8 mouse cellular contexts compared by ENCODE assay signal in the genomic region with DNA sequence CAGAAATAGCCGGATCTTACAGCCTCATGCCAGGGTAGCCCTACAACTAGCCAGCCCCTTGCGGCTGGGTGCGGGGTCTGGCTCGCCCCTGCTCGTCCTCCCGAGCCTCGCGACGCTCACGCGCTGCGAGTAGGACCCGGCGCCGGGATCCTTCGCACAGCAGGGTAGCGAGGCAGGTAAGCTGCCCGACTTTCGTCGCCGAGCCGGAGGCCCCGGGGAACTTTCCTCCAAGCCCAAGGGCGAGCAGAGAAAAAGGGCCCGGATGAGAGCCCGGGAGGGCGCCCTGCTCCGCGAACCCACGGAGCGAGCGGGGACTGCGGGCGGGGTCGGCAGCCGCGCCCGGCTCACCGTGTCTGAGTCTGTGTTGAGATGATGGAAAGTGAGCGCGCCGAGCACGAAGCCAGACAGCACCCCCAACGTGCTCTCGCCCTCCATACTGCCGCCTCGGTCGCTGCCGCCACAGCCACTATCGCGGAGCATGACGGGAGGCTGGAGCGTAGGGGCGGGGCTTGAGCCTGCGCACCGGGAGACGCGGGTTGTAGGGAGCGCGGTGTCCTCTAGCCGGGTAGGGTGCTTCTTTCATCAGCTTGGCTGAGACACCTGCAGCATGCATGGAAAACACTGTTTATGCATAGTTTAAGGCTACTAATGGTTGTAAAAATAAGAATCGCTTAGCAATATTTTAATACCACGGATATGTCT. TPM values are rescaled to one million over a fixed set of nuclear protein-coding genes. Genes with fewer than 3 reads are reported as not detected.
DNase-seq lines count a peak whose midpoint lies in the region; ATAC-seq and TF ChIP-seq lines count a peak whose summit lies in the region.

A gene (minus strand): TSS at position 483 of the 702 bp plus-strand sequence.

- H3K27ac ChIP-seq in bone marrow, adult 2 months (ENCODE audit: control insufficient read depth, insufficient read depth, low read depth, low read length, poor library complexity), result peak within 1 kb of the TSS; percentile 80
- H3K27ac ChIP-seq in embryonic facial prominence, embryonic 14.5 days (replicated peaks; ENCODE audit: low read depth, low read length), result peak within 1 kb of the TSS; percentile 86
- H3K27ac ChIP-seq in limb, embryonic 14.5 days (replicated peaks; ENCODE audit: low read depth, low read length), result peak within 1 kb of the TSS; percentile 91
- H3K27ac ChIP-seq in midbrain, embryonic 16.5 days (ENCODE audit: low read length), result peak within 1 kb of the TSS; percentile 74
- peak within 1 kb of the TSS; percentile 64 for H3K27ac ChIP-seq in spleen, adult 2 months (ENCODE audit: insufficient read depth, low read length)

- TF ChIP-seq POLR2A in bone marrow, adult 2 months (IDR thresholded peaks at IDR 0.05; ENCODE audit: borderline replicate concordance, control insufficient read depth, low read depth, low read length), result peak; percentile 98
- TF ChIP-seq POLR2A in limb, embryonic 14.5 days (IDR thresholded peaks at IDR 0.05; ENCODE audit: borderline replicate concordance, extremely low read depth, insufficient read depth, insufficient read length), result peak; percentile 88; the same call in 1 of the 2 replicates
- TF ChIP-seq POLR2A in spleen, adult 2 months (IDR thresholded peaks at IDR 0.05; ENCODE audit: low read depth, low read length), result peak; percentile 82

- H3K27me3 ChIP-seq in embryonic facial prominence, embryonic 14.5 days (replicated peaks; ENCODE audit: control insufficient read depth, insufficient read depth, low read length), result no peaks in the 10 kb centered on the region
- H3K27me3 ChIP-seq in limb, embryonic 14.5 days (ENCODE audit: control insufficient read depth, insufficient read depth, low read length), result no peaks in the 10 kb centered on the region
- H3K27me3 ChIP-seq in midbrain, embryonic 16.5 days (ENCODE audit: control insufficient read depth, insufficient read depth, low read depth, low read length), result no peaks in the 10 kb centered on the region
- H3K27me3 ChIP-seq in spleen, adult 2 months (ENCODE audit: control insufficient read depth, insufficient read depth, low read length), result no peaks in the 10 kb centered on the region

- DNase-seq in 416B (ENCODE audit: low read depth), result peak; percentile 84
- peak; percentile 91 for DNase-seq in embryonic facial prominence, embryonic 14.5 days (ENCODE audit: low spot score)
- DNase-seq in heart, adult 8-10 months (ENCODE audit: low spot score), result peak; percentile 88
- DNase-seq in kidney, adult 9 months, result peak; percentile 85
- DNase-seq in limb, embryonic 14.5 days (ENCODE audit: low spot score), result peak; percentile 79
- peak; percentile 55 to 90 for DNase-seq in spleen, adult 2 months (ENCODE audit: low read depth in 1 of 2, low spot score in 2 of 2)

- ATAC-seq in embryonic facial prominence, embryonic 14.5 days (ENCODE audit: low read depth), result peak; percentile 97
- ATAC-seq in limb, embryonic 14.5 days (ENCODE audit: low FRiP score, low read depth), result peak; percentile 94
- ATAC-seq in midbrain, embryonic 16.5 days, result peak; percentile 99

- 0 out of 2 replicates have a peak, but pooled peaks cover 12% of the 10 kb centered on the region for H3K36me3 ChIP-seq in embryonic facial prominence, embryonic 14.5 days (ENCODE audit: control insufficient read depth, insufficient read depth, low read length)
- peaks cover 13% of the 10 kb centered on the region for H3K36me3 ChIP-seq in limb, embryonic 14.5 days (ENCODE audit: control insufficient read depth, insufficient read depth, low read length)
- 0 out of 2 replicates have a peak, but pooled peaks cover 2% of the 10 kb centered on the region for H3K36me3 ChIP-seq in midbrain, embryonic 16.5 days (ENCODE audit: control insufficient read depth, insufficient read depth, low read length)
- H3K36me3 ChIP-seq in spleen, adult 2 months (ENCODE audit: control insufficient read depth, insufficient read depth, low read length), result no peaks in the 10 kb centered on the region; the same call in 1 of the 2 replicates

- peak within 1 kb of the TSS; percentile 87 for H3K4me2 ChIP-seq in embryonic facial prominence, embryonic 14.5 days (ENCODE audit: low read depth, low read length)
- peak within 1 kb of the TSS; percentile 80 for H3K4me2 ChIP-seq in limb, embryonic 14.5 days (replicated peaks; ENCODE audit: low read depth, low read length, severe bottlenecking)
- peak within 1 kb of the TSS; percentile 95 for H3K4me2 ChIP-seq in midbrain, embryonic 16.5 days (ENCODE audit: low read length)

- 0 out of 2 replicates have a peak, but pooled peaks have one; percentile 9 for TF ChIP-seq CTCF in bone marrow, adult 2 months (IDR thresholded peaks at IDR 0.05; ENCODE audit: control insufficient read depth, insufficient read depth, low read length)
- no peak for TF ChIP-seq CTCF in spleen, adult 2 months (IDR thresholded peaks at IDR 0.05; ENCODE audit: extremely low read depth, insufficient read depth, insufficient read length, insufficient replicate concordance)

- H3K9me3 ChIP-seq in embryonic facial prominence, embryonic 14.5 days (ENCODE audit: control insufficient read depth, low read length), result no peaks in the 10 kb centered on the region
- H3K9me3 ChIP-seq in limb, embryonic 14.5 days (ENCODE audit: control insufficient read depth, low read length), result no peaks in the 10 kb centered on the region
- H3K9me3 ChIP-seq in midbrain, embryonic 16.5 days (replicated peaks; ENCODE audit: control insufficient read depth, low read length, poor library complexity, severe bottlenecking), result no peaks in the 10 kb centered on the region

- WGBS in bone marrow, adult 2 months, result under 1% methylated on average over 63 of the region's 63 CpGs
- under 1% methylated on average over 48 of the region's 63 CpGs for WGBS in embryonic facial prominence, embryonic 14.5 days
- WGBS in limb, embryonic 14.5 days, result under 1% methylated on average over 58 of the region's 63 CpGs
- WGBS in midbrain, embryonic 16.5 days, result under 1% methylated on average over 63 of the region's 63 CpGs
- under 1% methylated on average over 63 of the region's 63 CpGs for WGBS in spleen, adult 2 months

- H3K9ac ChIP-seq in embryonic facial prominence, embryonic 14.5 days (ENCODE audit: low read depth, low read length), result peak within 1 kb of the TSS; percentile 98
- peak within 1 kb of the TSS; percentile 98 for H3K9ac ChIP-seq in limb, embryonic 14.5 days (ENCODE audit: low read depth, low read length, severe bottlenecking)
- H3K9ac ChIP-seq in midbrain, embryonic 16.5 days (ENCODE audit: low read depth, low read length), result peak within 1 kb of the TSS; percentile 78

- no peaks in the 10 kb centered on the region for H3K4me1 ChIP-seq in bone marrow, adult 2 months (ENCODE audit: control insufficient read depth, insufficient read depth, low read length)
- H3K4me1 ChIP-seq in embryonic facial prominence, embryonic 14.5 days (ENCODE audit: control insufficient read depth, insufficient read depth, low read length), result peaks cover 4% of the 10 kb centered on the region; the same call in 1 of the 2 replicates
- H3K4me1 ChIP-seq in limb, embryonic 14.5 days (ENCODE audit: control insufficient read depth, insufficient read depth, low read length), result 0 out of 2 replicates have a peak, but pooled peaks cover 5% of the 10 kb centered on the region
- H3K4me1 ChIP-seq in midbrain, embryonic 16.5 days (ENCODE audit: control insufficient read depth, insufficient read depth, low read length), result peaks cover 9% of the 10 kb centered on the region
- no peaks in the 10 kb centered on the region for H3K4me1 ChIP-seq in spleen, adult 2 months (ENCODE audit: control insufficient read depth, insufficient read depth, insufficient read length)

- H3K4me3 ChIP-seq in bone marrow, adult 2 months (replicated peaks; ENCODE audit: control insufficient read depth, low read depth, low read length), result peak within 1 kb of the TSS; percentile 79
- H3K4me3 ChIP-seq in embryonic facial prominence, embryonic 14.5 days (ENCODE audit: low read depth, low read length), result peak within 1 kb of the TSS; percentile 91
- H3K4me3 ChIP-seq in limb, embryonic 14.5 days (replicated peaks; ENCODE audit: low read length), result peak within 1 kb of the TSS; percentile 88
- H3K4me3 ChIP-seq in midbrain, embryonic 16.5 days (ENCODE audit: low read depth, low read length), result peak within 1 kb of the TSS; percentile 62
- H3K4me3 ChIP-seq in spleen, adult 2 months (ENCODE audit: extremely low read depth, insufficient read depth, insufficient read length), result peak within 1 kb of the TSS; percentile 72

RNA-seq across cellular contexts. Expression of the gene that starts here (rescaled TPM):
- polyA plus RNA-seq in bone marrow, adult 2 months (2011; ENCODE audit: insufficient read depth, insufficient read length, low replicate concordance, missing spikeins), result 6.3 and 9.9 TPM in 2 replicates
- 17.2 and 20.7 TPM in 2 replicates for polyA plus RNA-seq in embryonic facial prominence, embryonic 14.5 days (2014; fragmentation: Nextera tagmentation; extraction: Ambion mirVana)
- 10 to 100 TPM in 2 of 4 experiments, 1 to 10 TPM in 2; 9.3 to 12.5 (median 10.1) TPM for total RNA-seq in heart, adult 8-10 months (2022)
- 21.7 and 26.3 TPM in 2 replicates for polyA plus RNA-seq in limb, embryonic 14.5 days (2012; rRNA removed)
- polyA plus RNA-seq in limb, embryonic 14.5 days (2014; fragmentation: Nextera tagmentation; extraction: Ambion mirVana), result 25.1 and 28.0 TPM in 2 replicates
- polyA plus RNA-seq in midbrain, embryonic 16.5 days (2015; fragmentation: Nextera tagmentation; extraction: Ambion mirVana), result 12.0 and 17.1 TPM in 2 replicates
- polyA plus RNA-seq in spleen, adult 2 months (2012; rRNA removed), result 2.3 and 2.8 TPM in 2 replicates

Comparison
In these comparisons a context has a peak if more than half of its experiments do, and no peak if none do; other contexts are left out.
1. Peak in every context shown above with its lines: DNase-seq, ATAC-seq, H3K4me3 ChIP-seq and H3K27ac ChIP-seq.